Mouse (Mus musculus): Measurements from ENCODE around the gene Phf10. TPM values are rescaled to one million over a fixed set of nuclear protein-coding genes. Genes with fewer than 3 reads are reported as not detected.
A peak's percentile ranks its signal among the peaks of the same experiment; 100 is the strongest.
"Not testable (repeated sequence)": the region's sequence is repeated elsewhere in the genome, so short reads cannot be mapped to it uniquely, and the experiment has no call there.

The Phf10 gene
- polyA plus RNA-seq, 1 experiment: 84.2 TPM

GRCm38 (mm10) chr17:14943009-14943728 is 17.9 kb downstream of the Phf10 start, which contains the start of the genes Wdr27 and 1600012H06Rik:
Gene Wdr27, minus strand, starts transcription at chr17:14943158.
Gene 1600012H06Rik, plus strand, starts transcription at chr17:14943184.
- peak within 1 kb of the TSS; percentile 92 for H3K4me3 ChIP-seq (replicated peaks; ENCODE audit: control insufficient read depth, low read depth, low read length)
- under 1% methylated on average over 53 of the region's 54 CpGs for WGBS
- H3K27ac ChIP-seq (ENCODE audit: control insufficient read depth, insufficient read depth, low read depth, low read length, poor library complexity): peak within 1 kb of the TSS; percentile 69
- TF ChIP-seq POLR2A (IDR thresholded peaks at IDR 0.05; ENCODE audit: borderline replicate concordance, control insufficient read depth, low read depth, low read length): peak; percentile 83; the same call in 1 of the 2 replicates
- TF ChIP-seq CTCF (IDR thresholded peaks at IDR 0.05; ENCODE audit: control insufficient read depth, insufficient read depth, low read length): no peak
- no peaks in the 10 kb centered on the region; the same call in 1 of the 2 replicates for H3K4me1 ChIP-seq (ENCODE audit: control insufficient read depth, insufficient read depth, low read length)

DNA sequence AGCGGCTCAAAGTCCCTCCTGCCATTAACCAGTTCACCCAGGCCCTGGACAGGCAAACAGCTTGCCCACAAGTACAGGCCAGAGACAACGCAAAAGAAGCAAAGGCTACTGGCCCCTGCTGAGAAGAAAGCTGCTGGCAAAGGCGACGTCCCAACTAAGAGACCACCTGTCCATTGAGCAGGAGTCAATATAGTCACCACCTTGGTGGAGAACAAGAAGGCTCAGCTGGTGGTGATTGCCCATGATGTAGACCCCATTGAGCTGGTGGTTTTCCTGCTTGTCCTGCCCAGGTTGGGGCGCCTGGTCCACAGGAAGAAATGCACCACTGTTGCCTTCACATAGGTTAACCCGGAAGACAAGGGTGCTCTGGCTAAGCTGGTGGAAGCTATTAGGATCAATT is 18.9 kb downstream of the Phf10 start:
- H3K4me3 ChIP-seq (replicated peaks; ENCODE audit: control insufficient read depth, low read depth, low read length); H3K4me1 ChIP-seq (ENCODE audit: control insufficient read depth, insufficient read depth, low read length); H3K27ac ChIP-seq (ENCODE audit: control insufficient read depth, insufficient read depth, low read depth, low read length, poor library complexity): not testable (repeated sequence)
- WGBS: 70% methylated on average over 6 of the region's 6 CpGs

DNA sequence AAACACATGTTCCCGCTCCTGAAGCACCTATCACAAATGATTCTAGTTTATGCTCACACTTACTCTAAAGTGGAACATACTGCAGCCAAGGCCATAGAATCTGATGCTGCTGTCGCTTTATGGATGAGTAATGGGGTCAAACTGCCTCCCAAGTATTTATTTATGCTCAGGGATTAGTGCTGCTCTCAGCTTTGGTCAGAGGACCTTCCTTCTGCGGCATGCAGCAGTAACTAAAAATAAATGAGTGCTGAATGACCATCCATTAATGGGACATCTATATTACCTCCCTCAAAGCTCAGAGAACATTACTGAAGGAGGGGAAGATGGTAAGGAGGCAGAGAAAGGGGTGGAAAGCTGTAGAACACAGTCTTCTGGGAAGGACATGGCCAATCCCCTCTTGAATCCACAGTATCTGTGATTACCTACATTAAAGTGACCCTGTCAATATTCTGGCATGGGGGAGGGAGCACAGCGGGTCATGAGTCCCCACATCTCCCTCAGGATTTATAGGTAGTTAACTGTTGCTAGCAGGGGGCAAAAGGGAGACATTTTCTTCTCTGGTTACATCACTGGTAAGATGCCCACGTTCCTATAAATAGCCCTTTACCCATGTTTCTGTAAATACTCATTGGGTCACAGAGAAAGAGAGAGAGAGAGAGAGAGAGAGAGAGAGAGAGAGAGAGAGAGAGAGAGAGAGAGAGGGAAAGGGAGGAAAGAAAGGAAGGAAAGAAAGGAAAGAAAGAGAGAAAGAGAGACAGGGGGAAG is 25.1 kb downstream of the Phf10 start:
- Histone ChIP-seq H3K27ac (ENCODE audit: control insufficient read depth, insufficient read depth, low read depth, low read length, poor library complexity) (no peak overlapping the region), H3K4me3 (replicated peaks; ENCODE audit: control insufficient read depth, low read depth, low read length) (no peak overlapping the region), H3K4me1 (ENCODE audit: control insufficient read depth, insufficient read depth, low read length) (no peaks in the 10 kb centered on the region)
- no peak for TF ChIP-seq POLR2A (IDR thresholded peaks at IDR 0.05; ENCODE audit: borderline replicate concordance, control insufficient read depth, low read depth, low read length)
- TF ChIP-seq CTCF (IDR thresholded peaks at IDR 0.05; ENCODE audit: control insufficient read depth, insufficient read depth, low read length): no peak
- 70% methylated on average over 5 of the region's 5 CpGs for WGBS

DNA sequence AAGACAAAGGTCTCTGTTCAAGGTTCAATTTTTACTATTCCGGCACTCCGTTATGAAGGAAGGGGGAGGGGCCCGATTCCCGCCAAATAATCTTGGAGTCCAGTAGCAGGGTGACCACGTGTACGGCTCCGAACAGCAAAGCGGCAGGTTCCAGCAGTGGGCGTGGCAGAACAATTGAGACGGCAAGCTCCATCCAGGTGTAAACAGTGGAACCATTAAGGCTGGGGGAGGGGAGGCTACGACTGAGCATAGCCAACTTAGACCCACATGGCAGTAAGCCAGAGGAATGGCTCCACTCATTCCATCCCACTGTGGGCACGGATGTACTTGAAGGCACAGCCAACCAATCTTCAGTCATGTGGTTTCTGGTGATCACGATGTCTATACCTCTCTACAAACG is 25.8 kb downstream of the Phf10 start:
- H3K4me3 ChIP-seq (replicated peaks; ENCODE audit: control insufficient read depth, low read depth, low read length); H3K4me1 ChIP-seq (ENCODE audit: control insufficient read depth, insufficient read depth, low read length); H3K27ac ChIP-seq (ENCODE audit: control insufficient read depth, insufficient read depth, low read depth, low read length, poor library complexity): not testable (repeated sequence)
- WGBS: 86% methylated on average over 14 of the region's 14 CpGs

- no peak overlapping the region for H3K4me3 ChIP-seq (replicated peaks; ENCODE audit: control insufficient read depth, low read depth, low read length)
- peaks cover 1% of the 10 kb centered on the region; the same call in 1 of the 2 replicates for H3K4me1 ChIP-seq (ENCODE audit: control insufficient read depth, insufficient read depth, low read length)
- WGBS: 60% methylated on average over 5 of the region's 5 CpGs
- TF ChIP-seq CTCF (IDR thresholded peaks at IDR 0.05; ENCODE audit: control insufficient read depth, insufficient read depth, low read length): no peak
- no peak for TF ChIP-seq POLR2A (IDR thresholded peaks at IDR 0.05; ENCODE audit: borderline replicate concordance, control insufficient read depth, low read depth, low read length)
- no peak overlapping the region for H3K27ac ChIP-seq (ENCODE audit: control insufficient read depth, insufficient read depth, low read depth, low read length, poor library complexity)
Measured at GRCm38 (mm10) chr17:14931469-14931868, 29.6 kb downstream of the Phf10 start.

DNA sequence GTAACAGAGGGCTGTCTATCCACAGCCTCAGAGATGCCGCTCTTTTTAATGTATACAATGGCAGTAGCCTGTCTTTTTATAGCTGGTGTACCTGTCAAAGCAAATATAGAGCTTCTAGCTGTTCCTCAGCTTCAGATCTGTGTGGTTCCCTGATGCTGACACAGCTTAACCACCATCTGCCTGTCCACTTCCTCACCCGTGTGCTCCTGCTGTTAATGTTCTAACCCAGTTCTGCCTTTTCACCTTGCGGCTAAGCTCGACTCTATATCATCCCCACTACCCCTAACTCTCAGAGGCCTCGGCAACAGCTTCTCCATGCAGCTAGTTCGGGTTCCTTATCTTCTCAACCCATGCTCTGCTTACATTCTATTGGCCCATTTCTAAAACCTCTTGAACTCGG is 30.4 kb downstream of the Phf10 start:
- peaks cover 1% of the 10 kb centered on the region; the same call in 1 of the 2 replicates for H3K4me1 ChIP-seq (ENCODE audit: control insufficient read depth, insufficient read depth, low read length)
- WGBS: 8% methylated on average over 7 of the region's 7 CpGs
- no peak overlapping the region for H3K27ac ChIP-seq (ENCODE audit: control insufficient read depth, insufficient read depth, low read depth, low read length, poor library complexity)
- TF ChIP-seq CTCF (IDR thresholded peaks at IDR 0.05; ENCODE audit: control insufficient read depth, insufficient read depth, low read length) (no peak), POLR2A (IDR thresholded peaks at IDR 0.05; ENCODE audit: borderline replicate concordance, control insufficient read depth, low read depth, low read length) (no peak)
- H3K4me3 ChIP-seq (replicated peaks; ENCODE audit: control insufficient read depth, low read depth, low read length): no peak overlapping the region

DNA sequence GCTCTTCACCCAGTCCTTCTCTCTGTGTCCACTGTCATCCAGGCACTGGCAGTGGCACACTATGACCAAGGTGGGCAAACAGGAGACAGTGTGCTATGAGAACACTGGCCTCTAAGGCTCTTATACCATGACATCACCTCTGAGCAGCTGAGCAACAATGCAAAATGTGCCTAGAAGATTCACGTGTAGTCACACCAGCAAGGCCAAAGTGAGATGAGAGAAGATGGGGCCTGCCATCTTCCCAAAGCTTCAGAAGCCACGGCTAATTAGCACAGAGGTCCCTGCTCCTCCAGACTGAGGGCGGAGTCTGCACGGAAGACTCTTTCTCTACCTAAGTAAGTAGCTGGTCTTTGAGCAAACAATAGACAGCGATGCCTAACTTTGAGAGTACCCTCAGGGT is 32.4 kb downstream of the Phf10 start:
- WGBS: 85% methylated on average over 5 of the region's 5 CpGs
- TF ChIP-seq POLR2A (IDR thresholded peaks at IDR 0.05; ENCODE audit: borderline replicate concordance, control insufficient read depth, low read depth, low read length) (no peak), CTCF (IDR thresholded peaks at IDR 0.05; ENCODE audit: control insufficient read depth, insufficient read depth, low read length) (no peak)
- peaks cover 1% of the 10 kb centered on the region; the same call in 1 of the 2 replicates for H3K4me1 ChIP-seq (ENCODE audit: control insufficient read depth, insufficient read depth, low read length)
- H3K4me3 ChIP-seq (replicated peaks; ENCODE audit: control insufficient read depth, low read depth, low read length): no peak overlapping the region
- H3K27ac ChIP-seq (ENCODE audit: control insufficient read depth, insufficient read depth, low read depth, low read length, poor library complexity): no peak overlapping the region

DNA sequence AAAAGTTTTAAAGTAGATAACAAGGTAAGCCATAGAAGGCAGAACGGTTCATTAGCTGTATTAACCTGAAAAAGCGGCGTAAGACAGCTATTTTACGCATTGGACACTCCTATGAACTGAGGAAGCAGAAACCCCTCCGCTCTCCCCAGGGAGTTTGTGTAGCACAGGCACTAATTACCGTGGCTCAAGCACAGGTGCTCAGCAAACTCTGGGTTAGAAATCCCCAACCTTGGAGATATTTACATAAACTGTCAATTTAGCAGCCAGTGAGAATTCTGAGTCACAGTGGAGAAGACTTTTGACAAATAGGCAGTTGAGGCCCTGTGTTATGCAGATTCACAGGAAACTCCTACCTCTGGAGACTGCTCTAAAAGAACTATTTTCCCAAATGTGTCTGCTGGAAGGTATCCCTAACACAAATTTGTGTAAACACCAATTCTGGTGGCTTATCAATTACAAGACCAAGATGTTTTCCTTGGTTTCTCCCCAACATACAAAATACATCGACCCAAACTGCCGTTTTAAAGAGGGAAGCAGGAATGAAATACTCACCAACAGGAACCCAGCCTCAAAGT is 33.3 kb downstream of the Phf10 start:
- no peak overlapping the region for H3K4me3 ChIP-seq (replicated peaks; ENCODE audit: control insufficient read depth, low read depth, low read length)
- no peak for TF ChIP-seq POLR2A (IDR thresholded peaks at IDR 0.05; ENCODE audit: borderline replicate concordance, control insufficient read depth, low read depth, low read length)
- no peak for TF ChIP-seq CTCF (IDR thresholded peaks at IDR 0.05; ENCODE audit: control insufficient read depth, insufficient read depth, low read length)
- WGBS: 67% methylated on average over 8 of the region's 8 CpGs
- peaks cover 1% of the 10 kb centered on the region; the same call in 1 of the 2 replicates for H3K4me1 ChIP-seq (ENCODE audit: control insufficient read depth, insufficient read depth, low read length)
- no peak overlapping the region for H3K27ac ChIP-seq (ENCODE audit: control insufficient read depth, insufficient read depth, low read depth, low read length, poor library complexity)
